Mouse (Mus musculus) B cell, adult 2 months (primary cell): ENCODE results near the gene Cmah.
A peak's percentile ranks its signal among the peaks of the same experiment; 100 is the strongest.

Experiments used
- DNase-seq, 2 experiments: peaks; one replicate each; pipeline ENCODE4 v3.0.0; 2022

Cmah gene

DNA sequence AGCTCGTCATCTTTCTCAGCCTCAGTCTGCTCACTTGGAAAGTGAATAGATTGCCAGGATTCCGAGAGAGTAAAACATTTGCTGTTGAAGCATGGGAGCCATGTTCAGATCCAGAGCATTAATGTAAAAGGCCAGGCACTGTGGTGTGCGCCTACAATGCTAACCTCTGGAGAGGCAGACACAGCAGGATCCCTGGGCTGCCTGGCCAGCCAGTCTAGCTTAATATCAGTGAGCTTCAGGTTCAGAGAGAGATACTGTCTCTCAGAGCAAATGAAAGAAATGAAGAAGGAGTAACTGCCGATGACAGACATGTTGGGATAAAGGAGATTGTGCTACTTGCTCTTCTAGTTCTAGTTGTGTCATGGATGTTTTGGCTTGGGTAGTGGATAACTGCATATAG, 91.6 kb downstream of the Cmah start:
- DNase-seq, result no peak

DNA sequence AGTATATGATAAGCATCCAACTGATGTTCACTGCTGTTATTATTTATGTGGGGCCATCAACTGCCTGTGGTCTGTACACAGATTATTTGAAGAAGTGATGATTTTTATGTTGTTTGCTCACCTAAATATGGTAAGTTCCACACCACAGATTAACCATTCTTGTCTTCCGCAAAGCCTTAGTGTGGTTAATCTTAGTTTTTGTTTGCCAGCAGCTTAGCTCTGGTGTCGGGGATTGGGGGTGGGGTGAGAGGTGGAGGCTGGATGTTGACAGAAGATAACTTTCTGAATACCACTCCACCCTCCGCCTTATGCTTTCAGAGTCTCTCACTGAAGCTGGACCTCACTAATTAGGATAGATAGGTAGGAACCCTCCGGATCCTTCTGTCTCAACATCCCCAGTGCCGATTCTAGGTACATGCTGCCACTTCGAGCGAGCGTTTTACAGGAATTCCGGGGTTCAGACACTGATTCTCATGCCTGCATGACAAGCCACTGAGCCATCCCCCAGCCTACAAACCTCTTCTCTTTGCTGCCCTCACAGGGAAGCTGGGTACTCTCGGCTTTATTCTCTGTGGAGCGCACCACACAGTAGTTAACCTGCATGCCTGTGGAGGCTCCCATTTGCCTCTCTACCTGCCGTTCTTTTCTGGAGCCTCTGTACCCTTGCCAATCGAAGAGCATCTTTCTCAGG, 92.5 kb downstream of the Cmah start:
- DNase-seq, result no peak

DNA sequence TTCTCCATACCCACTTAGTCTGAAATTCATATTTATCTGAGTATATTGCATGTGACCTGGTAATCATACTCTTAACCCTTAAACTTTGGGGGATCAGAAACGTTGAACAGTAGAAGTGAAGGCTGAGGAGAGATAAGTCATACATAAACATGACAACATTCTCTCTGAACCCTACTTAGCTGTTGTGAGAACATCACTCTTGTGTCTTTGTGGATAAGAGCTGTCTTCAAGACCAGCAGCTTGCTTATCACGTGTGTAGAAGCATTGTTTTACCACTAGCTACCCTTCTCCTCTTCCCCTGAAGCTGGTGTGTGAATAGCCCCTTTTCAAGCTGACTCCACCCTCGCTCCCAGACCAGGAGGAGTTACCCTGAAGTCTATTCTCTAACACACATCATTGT, 94.8 kb downstream of the Cmah start:
- no peak for DNase-seq

DNA sequence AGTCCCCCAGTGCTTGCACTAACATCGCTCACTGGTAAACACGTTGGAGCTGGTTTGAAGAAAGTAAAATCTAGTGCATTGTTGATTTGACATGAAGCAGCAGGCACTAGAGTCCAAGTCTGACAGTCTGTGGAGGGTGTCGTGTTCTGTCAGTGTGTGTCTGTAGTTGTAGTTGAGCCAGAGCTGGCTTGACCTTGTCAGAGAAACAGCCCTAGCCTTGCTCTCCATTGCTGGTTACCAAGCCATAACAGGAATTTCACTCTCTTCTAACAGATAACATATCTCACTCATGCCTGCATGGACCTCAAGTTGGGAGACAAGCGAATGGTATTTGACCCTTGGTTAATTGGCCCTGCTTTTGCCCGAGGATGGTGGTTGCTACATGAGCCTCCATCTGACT, 103.0 kb downstream of the Cmah start:
- no peak for DNase-seq

DNA sequence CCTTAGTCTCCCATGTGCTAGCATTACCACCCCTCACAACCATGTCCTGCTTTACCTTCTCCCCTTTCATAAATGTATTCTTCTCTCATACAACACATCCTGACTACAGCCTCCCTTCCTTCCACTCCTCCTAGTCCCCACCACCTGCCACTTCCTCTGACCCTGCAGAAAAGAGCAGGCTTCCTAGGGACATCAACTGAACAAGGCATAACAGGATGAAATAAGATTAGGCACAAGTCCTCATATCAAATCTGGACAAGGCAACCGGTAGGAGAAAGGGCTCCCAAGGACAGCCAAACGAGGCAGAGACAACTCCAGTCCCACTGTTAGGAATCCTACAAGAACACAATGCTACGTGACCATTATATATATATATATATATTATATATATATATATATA, 104.4 kb downstream of the Cmah start:
- DNase-seq, result no peak

DNA sequence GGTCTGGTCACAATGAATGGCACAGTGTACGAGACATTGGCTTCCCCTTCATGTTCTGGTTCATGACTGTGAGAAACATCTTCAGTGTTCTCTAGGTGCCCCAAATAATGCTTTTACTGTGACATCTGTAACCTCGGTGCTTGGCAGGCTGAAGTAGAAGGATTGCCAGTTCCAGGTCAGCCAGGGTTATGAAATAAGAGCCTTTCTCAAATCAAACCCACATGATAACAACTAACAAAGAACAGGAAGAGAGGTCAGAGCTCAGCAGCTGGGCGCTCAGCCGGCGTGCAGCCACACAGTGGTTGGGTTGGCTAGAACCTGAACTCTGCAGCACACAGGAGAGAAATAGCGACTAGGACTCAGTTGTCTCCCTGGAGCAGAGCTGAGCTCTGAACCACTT, 115.1 kb downstream of the Cmah start:
- DNase-seq, result peak; percentile 35 to 37

DNA sequence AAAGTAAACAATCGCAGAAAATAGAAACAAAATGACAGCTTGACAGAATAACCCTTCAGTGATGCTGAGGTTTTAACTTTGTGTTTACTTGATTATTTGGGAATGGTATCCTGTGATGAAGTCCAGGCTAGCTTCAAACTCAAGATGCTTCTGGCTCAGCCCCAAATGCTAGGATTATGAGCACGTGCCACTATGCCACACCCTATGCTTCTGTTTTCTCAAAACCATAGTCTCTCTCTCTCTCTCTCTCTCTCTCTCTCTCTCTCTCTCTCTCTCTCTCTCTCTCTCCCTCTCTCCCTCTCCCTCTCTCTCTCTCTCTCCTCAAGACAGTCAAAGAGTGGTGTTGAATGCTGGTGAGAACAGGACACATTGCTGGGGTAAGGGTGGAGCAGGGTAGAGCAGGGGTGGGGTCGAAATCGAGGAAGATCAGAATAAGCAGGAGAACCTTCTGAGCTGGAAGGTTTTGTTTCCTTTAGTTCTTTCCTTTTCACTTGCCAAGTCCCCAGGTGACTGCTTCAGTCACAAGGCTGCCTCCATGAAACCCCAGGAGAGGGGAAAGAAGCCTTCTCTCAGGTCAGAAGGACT, 116.7 kb downstream of the Cmah start:
- no peak for DNase-seq

DNA sequence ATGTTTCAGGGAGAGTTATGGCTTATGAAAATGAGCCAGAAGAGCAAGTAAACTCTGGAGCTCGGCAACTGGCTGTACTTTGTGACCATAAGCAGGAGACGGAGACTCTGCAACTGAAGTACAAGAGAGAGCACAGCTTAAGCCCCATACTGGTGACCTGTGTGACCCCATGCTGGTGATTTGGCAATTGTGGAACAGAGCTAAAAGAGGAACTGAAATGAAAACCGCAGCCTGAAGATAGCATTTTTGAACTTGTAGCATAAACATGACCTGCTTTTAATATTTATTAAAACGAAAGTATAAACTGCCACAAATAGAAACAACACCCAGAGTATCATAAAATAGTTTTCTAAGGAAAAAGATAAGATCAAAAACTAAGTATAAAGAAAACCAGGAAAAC, 117.5 kb downstream of the Cmah start:
- DNase-seq, result peak; percentile 59 to 66

DNA sequence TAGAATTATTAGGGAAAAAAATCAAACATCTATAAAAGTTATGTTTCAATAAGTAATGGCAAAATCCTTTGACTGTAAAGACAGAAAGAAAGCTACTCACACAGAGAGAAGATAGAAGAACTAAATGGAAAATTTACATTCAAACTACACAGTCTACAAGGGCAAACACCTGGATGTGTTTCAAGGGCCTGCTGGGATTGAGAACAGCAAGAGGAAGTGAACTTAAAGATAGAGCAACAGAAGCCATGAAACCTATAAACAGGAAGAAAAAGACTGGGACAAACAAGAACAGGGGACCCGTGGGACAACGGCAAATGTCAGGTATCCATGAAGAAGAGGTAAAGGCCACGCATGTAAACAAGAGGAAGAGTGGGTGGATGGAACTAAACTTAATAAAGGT, 118.0 kb downstream of the Cmah start:
- peak in 1 of 2 experiments; percentile 17 for DNase-seq

DNA sequence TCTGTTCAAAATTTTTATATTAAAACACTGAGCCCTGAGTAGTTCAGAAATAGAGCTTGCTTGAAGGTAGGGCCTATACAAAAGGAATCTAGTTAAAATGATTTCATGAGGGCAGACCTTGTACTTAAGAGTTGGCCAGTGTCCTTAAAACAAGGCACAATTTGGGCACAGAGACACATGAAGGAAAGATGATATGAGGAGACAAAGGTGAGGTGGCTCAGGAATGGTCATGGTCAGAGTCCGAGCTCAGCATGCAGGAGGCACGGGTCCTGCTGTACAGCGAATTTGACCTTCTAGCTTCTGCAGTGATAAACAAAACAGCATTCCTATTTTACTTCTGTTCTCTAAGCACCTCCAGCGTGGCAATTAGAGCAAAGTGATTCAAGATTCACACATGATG, 118.9 kb downstream of the Cmah start:
- DNase-seq, result no peak

DNA sequence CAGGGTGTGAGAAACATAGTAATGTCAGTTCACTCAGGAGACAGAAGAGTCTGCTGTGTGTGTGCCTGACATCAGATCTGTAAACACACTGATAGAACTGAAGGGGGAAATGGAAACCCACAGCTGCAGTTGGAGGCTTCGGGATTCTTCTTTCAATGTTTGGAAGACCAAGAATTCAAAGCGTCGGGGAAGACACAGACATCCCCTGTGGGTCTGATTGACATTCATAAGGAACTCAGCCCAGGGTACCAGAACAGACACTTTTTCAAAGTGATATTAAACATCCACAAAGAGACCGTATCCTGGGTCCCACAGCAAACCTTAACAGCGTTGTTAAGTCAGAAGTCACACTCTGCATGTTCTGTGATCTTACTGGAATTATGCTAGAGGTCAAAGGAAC, 119.8 kb downstream of the Cmah start:
- no peak for DNase-seq

DNA sequence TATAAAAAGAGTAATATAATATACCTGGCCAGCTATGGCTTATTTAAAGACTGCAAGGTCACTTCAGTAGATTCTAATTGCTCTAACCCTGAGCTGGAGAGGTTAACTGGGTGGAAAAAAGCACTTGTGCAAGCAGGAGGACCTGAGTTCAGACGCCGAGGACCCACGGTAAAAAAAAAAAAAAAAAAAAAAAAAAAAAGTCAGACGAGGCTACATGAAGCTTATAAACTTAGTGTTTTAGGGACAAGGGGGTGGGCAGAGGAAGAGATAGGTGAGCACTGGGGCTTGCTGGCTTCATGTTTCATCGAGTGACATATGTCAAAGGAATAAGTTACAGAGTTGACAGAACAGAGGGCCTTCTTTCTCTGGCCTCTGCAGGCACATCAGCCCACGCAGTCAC, 121.4 kb downstream of the Cmah start:
- no peak for DNase-seq

DNA sequence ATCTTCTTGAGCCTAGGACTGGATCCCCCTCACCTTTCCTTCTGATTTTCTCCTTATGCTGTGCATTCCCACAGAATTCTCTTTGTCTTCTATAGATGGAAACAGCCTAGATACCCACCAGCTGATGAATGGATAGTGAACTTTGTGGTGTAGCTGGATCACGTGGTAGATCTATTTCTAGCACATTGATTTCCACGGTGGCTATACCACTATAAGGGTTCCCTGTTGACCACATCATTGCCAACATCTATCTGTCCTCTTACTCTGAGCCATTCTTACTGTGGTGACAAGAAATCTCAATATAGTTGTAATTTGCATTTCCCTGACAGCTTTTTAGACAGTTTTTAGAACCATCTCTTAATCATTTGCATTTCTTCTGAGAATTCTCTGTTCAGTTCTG, 124.3 kb downstream of the Cmah start:
- DNase-seq, result no peak

DNA sequence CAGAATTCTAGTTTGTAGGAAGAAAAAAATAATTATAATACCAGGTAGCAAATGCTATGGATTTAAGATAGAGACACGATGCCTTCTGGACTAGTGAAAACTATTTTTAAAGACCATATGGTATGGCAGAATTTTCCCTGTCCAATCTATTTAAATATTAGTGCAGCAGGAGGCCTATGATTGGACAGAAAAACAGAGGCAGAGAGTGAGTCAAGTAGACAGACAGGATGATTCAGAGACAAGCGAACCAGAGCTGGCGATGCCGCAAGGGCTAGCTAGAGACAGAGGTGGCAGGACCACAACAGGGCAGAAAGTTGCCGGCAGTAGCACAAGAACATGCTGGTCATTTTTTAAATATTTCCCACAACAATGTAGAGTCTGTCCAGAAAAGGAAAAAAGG, 126.5 kb downstream of the Cmah start:
- DNase-seq, result no peak

DNA sequence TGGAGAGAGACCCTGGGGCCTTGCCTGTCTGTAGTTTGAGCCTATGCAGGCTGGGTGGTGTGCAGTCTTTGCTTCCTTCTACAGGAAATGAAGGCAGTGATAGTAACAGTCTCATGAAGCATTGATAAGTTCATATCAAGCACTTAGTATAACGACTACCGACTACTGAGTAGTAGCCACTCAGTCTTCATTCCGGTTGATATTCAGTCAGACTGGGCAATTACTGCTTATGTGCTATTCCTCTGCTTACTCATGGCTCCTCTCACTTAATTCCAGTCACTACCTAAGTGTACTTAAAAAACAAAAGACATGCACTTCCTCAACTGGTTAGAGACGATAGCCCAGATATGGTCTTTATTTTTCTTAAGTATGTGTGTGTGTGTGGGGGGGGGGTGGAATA, 129.2 kb downstream of the Cmah start:
- DNase-seq, result no peak

DNA sequence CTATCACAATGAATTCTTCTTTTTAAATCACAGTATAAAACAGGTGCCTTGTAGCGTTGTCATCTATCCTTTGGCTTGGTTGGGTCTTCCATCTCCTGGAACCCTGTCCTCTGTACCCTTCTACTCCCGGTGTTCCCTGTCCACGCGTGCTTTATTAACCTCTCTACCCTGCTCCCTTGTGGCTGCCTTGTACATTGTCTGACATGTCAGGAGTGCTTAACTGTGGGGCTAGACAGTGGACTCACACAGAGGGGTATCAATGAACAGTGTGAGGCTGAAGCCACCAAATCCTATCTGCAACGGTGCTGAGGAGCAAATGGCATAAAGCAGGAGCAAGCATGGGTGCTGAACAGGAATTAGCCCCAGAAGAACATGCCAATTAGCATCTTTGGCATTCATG, 133.3 kb downstream of the Cmah start:
- DNase-seq, result no peak

DNA sequence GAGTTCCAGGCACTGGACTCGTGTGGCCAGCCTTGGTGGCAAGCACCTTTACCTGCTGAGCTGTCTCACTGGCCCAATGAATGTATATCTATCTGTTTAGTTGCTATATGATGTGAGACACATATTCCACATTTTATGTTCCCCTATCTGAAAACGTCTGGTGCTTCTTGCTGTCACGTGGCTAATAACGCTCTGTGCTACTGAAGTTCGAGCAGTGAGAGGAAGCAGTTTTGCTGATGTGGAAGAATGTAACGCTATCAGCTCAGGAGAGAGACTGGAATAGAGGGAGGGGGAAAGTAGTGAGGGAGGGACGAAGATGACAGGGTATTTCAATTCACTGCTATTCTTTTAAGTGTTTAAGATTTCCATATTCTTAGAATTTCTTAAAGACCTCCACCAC, 136.6 kb downstream of the Cmah start:
- no peak for DNase-seq

DNA sequence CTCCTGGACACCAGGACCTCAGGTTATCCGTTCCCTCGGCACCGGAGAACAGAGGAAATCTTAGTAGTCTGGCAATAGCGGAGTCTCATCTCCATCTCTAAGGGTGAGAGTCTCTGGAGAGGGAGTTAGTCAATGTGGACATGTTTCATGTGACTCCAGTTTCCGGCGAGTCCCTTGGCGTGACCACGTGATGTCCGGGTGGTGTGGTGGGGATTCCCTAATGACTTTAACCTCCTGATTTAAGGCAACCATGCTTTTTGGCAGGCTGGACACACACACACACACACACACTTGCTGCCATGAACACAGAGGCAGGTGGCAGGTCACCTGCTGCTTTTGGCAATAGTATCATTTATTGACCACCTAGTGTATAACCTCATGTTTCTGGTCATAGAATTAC, 138.8 kb downstream of the Cmah start:
- no peak for DNase-seq

DNA sequence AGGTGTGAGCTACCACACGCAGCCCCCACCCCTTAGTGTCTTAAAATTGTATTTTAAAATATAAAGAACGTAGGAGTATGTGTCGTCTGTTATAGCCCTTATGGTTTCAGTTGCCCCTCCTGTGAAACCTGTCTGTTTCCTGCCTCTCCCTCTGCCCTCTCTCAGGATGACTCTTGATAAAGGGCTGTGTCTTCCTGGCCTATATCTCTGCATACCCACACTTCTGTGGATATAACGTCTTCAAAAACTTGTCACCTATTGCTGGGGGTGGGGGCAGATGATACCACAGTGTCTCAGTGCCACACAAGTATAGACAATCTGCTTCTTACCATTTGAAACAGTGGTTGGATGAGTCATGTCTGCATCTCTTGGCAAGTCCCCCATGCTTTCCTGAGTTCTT, 140.6 kb downstream of the Cmah start:
- DNase-seq, result no peak

DNA sequence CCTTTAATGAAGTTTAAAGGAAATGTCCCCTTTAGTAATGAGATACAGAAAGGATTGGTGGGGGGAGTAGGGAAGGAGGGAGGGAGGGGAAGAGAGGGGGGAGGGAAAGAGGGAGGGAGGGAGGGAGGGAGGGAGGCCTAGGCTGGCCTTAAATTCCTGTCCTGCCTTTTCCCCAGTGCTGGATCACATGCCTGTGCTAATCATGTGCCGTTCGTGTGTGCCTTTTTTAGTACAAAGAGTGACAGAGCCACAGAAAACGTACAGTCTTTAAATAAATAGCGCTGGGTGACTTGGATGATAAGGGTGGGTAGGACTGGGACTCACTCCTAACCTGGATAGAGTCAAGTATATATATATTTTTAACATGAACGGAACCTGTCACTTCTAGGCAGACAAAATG, 150.4 kb downstream of the Cmah start:
- no peak for DNase-seq

DNA sequence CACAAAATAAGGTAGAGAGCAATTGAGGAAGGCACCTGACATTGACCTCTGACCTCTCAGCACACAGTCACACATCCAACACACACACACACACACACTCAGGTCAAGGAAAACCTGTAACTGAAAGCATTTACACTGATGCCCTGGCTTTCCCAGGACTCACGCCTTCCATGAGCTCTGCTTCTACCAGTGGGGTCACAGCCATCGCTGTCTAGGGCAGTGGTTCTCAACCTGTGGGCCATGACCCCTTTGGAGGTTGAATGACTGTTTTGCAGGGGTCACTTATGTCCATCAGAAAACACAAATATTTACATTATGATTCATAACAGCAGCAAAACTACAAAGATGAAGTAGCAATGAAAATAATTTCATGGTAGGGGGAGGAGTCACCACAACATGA, 152.3 kb downstream of the Cmah start:
- no peak for DNase-seq

DNA sequence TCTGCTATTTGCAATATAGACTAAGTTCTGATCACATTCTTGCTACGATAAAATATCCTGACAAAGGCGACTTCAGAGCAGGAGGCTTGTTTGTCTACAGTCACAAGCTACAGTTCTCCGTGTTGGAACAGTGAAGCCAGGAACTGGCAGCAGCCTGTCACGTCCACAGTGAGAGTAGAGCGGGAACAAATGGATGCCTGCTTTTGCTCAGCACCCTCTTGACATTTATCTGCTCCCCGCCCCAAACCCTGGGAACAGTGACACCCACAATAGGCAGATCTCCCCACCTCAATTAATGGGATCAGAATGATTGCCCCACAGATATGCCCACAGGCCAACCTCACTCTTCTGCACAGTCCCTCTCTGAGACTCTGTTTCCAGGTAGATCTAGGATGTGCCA, 153.6 kb downstream of the Cmah start:
- DNase-seq, result no peak

DNA sequence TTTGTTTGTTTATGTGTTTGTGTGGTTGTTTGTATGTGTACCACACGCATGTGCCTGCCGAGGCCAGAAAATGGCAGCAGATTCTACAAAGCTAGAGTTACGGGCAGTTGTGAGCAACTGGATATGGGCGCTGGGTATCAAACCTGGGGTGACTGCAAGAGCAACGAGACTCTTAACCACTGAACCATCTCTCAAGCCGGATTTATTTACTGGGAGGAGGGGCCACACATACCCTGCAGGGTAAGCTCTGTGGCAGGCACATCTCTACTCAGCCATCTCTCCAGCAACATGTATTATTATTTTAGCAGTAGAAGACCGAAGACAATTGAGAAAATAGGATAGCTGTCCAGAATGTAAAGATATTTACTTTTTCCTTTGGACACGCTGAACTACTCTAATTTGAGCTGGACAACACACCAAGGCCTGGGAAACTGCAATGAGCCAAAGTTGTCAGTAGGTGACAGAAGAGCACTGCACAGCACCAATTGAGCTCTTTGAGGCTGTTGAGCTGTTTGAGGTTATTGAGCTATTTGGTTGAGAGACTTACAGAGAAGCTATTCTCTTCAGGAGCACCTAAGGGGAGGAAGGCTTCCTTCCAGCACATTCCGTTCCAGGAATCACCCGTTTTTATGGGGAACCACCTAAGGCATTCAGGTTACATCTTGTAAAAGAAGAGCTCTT, 154.6 kb downstream of the Cmah start:
- DNase-seq, result peak; percentile 62 to 64

DNA sequence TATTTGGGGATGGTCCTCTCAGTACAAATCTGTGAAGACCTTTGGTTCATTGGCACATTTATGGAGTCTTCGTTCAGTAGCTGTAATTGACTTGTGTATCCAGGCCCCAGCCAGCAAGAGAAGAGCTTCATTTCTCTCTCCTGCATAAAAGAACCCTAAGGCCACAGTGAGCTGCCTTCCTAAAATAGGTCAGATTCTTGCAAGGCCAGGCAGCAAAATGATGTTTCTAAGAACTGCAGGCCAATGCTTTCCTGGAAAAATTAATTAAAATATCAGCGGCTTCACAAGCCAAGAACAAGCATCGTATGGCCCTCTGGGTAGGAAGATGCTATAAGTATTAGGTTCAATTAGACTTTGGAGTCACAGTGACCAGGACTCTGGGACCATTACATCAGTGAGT, 156.5 kb downstream of the Cmah start:
- no peak for DNase-seq

DNA sequence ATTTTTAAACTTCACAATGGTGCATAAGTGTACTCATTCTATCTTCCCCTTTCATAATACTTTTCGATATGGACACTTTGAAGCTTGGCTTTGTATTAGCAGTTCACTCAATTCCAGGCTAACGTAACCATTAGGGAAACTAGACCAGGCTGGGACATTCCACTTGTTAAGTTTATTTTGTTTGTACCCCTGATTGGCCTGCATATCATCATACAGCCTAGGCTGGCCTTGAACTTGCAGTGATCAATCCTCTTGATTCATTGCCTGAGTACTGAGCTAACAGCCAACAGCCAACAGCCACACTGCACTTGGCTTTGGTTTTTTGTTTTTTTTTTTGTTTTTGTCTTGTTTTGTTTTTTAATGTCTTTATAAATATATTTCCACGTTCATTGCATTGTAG, 157.6 kb downstream of the Cmah start:
- no peak for DNase-seq
